ENCODE assay signal across 10 mouse cellular contexts in genomic region chr2:38352321-38353007, GRCm38 (mm10). TPM values are rescaled to one million over a fixed set of nuclear protein-coding genes. Genes with fewer than 3 reads are reported as not detected.
DNase-seq lines count a peak whose midpoint lies in the region; ATAC-seq and TF ChIP-seq lines count a peak whose summit lies in the region.
"Had no signal": no experiment of that assay in that cellular context is flagged by ENCODE, and none has a peak within 500 bp of the region (broad histone marks: within the 10 kb centered on the region; RNA-seq: fewer than 3 reads in every experiment).

No protein-coding gene starts in this region.

- peaks cover 46% of the 10 kb centered on the region for H3K27me3 ChIP-seq in liver, adult 2 months (ENCODE audit: control insufficient read depth, insufficient read depth, low read length)
- peaks cover 18% of the 10 kb centered on the region for H3K27me3 ChIP-seq in forebrain, embryonic 11.5 days (ENCODE audit: control insufficient read depth, insufficient read depth, low read length)
- H3K27me3 ChIP-seq in limb, embryonic 11.5 days (ENCODE audit: control insufficient read depth, insufficient read depth, low read length): peaks cover 44% of the 10 kb centered on the region
- H3K27me3 ChIP-seq in neural tube, embryonic 15.5 days (replicated peaks): peaks cover 93% of the 10 kb centered on the region
- H3K27me3 ChIP-seq: Patski had no signal

- no peak for TF ChIP-seq POLR2A in liver, adult 2 months (IDR thresholded peaks at IDR 0.05; ENCODE audit: extremely low read depth, insufficient read depth, low read length)

- H3K9ac ChIP-seq in liver, adult 2 months (ENCODE audit: low read depth, low read length): peak overlapping the region; percentile 57; the same call in 1 of the 2 replicates
- H3K9ac ChIP-seq in forebrain, embryonic 11.5 days (ENCODE audit: low read length): peak overlapping the region; percentile 99
- peak overlapping the region; percentile 86 for H3K9ac ChIP-seq in limb, embryonic 11.5 days (ENCODE audit: low read length)
- H3K9ac ChIP-seq in neural tube, embryonic 15.5 days (replicated peaks): no peak overlapping the region

- H3K4me1 ChIP-seq in liver, adult 2 months (ENCODE audit: control insufficient read depth, insufficient read depth, low read length): peaks cover 4% of the 10 kb centered on the region
- H3K4me1 ChIP-seq in forebrain, embryonic 11.5 days (replicated peaks; ENCODE audit: control insufficient read depth, insufficient read depth, low read length): peaks cover 13% of the 10 kb centered on the region
- H3K4me1 ChIP-seq in limb, embryonic 11.5 days (ENCODE audit: control insufficient read depth, insufficient read depth, low read length): peaks cover 36% of the 10 kb centered on the region
- peaks cover 54% of the 10 kb centered on the region for H3K4me1 ChIP-seq in neural tube, embryonic 15.5 days

- peak overlapping the region; percentile 85 for H3K4me2 ChIP-seq in forebrain, embryonic 11.5 days (ENCODE audit: low read depth, low read length, severe bottlenecking)
- H3K4me2 ChIP-seq in limb, embryonic 11.5 days (ENCODE audit: low read depth, severe bottlenecking): peak overlapping the region; percentile 89
- peak overlapping the region; percentile 79; the same call in 1 of the 2 replicates for H3K4me2 ChIP-seq in neural tube, embryonic 15.5 days

- no peak for DNase-seq in liver, adult 2 months (ENCODE audit: extremely low read depth, low read depth, low spot score)
- no peak for DNase-seq in liver
- peak; percentile 60 for DNase-seq in forebrain, embryonic 11.5 days (ENCODE audit: low spot score)
- peak; percentile 64 for DNase-seq in limb, embryonic 11.5 days (ENCODE audit: low spot score)
- DNase-seq in left cerebral cortex, adult 18-20 months (ENCODE audit: low spot score in 2 of 2): no peak
- no peak for DNase-seq in yolk sac, embryonic 10.5 days (ENCODE audit: low spot score)
- DNase-seq: lung, postnatal 36 days had no signal

- H3K36me3 ChIP-seq in liver, adult 2 months (ENCODE audit: control insufficient read depth, insufficient read depth, low read length): no peaks in the 10 kb centered on the region
- H3K36me3 ChIP-seq in forebrain, embryonic 11.5 days (ENCODE audit: control insufficient read depth, insufficient read depth, low read length): peaks cover 4% of the 10 kb centered on the region; the same call in 1 of the 2 replicates
- H3K36me3 ChIP-seq in limb, embryonic 11.5 days (ENCODE audit: control insufficient read depth, insufficient read depth, low read length): no peaks in the 10 kb centered on the region
- H3K36me3 ChIP-seq in neural tube, embryonic 15.5 days: no peaks in the 10 kb centered on the region

- no peak for TF ChIP-seq CTCF in liver, adult 2 months (IDR thresholded peaks at IDR 0.05; ENCODE audit: low read depth, low read length)

- no peaks in the 10 kb centered on the region for H3K79me2 ChIP-seq in liver, adult 2 months (ENCODE audit: control insufficient read depth, insufficient read depth, low read length)

- ATAC-seq in forebrain, embryonic 11.5 days (replicated peaks; ENCODE audit: low FRiP score): no peak
- ATAC-seq in limb, embryonic 11.5 days (ENCODE audit: insufficient number of reproducible peaks, low FRiP score, low TSS enrichment, low read depth): no peak
- no peak for ATAC-seq in neural tube, embryonic 15.5 days (ENCODE audit: low FRiP score)
- no peak for ATAC-seq in granulocyte monocyte progenitor cell, adult 5-6 weeks (replicated peaks; ENCODE audit: poor library complexity, severe bottlenecking)
- ATAC-seq: Patski had no signal

- no peaks in the 10 kb centered on the region for H3K9me3 ChIP-seq in forebrain, embryonic 11.5 days (ENCODE audit: control insufficient read depth, low read length)
- H3K9me3 ChIP-seq in limb, embryonic 11.5 days (ENCODE audit: control insufficient read depth, low read length): no peaks in the 10 kb centered on the region
- no peaks in the 10 kb centered on the region for H3K9me3 ChIP-seq in neural tube, embryonic 15.5 days (replicated peaks)

- 4% methylated on average over 21 of the region's 21 CpGs for WGBS in liver, adult 2 months
- WGBS in forebrain, embryonic 11.5 days: 1% methylated on average over 21 of the region's 21 CpGs
- WGBS in limb, embryonic 11.5 days: 1% methylated on average over 21 of the region's 21 CpGs
- 4% methylated on average over 21 of the region's 21 CpGs for WGBS in neural tube, embryonic 15.5 days

- H3K27ac ChIP-seq in liver, adult 2 months (replicated peaks; ENCODE audit: insufficient read depth, low read depth, low read length): no peak overlapping the region
- peak overlapping the region; percentile 97 for H3K27ac ChIP-seq in forebrain, embryonic 11.5 days (ENCODE audit: low read depth, low read length)
- peak overlapping the region; percentile 88 for H3K27ac ChIP-seq in limb, embryonic 11.5 days (replicated peaks; ENCODE audit: low read depth, low read length)
- no peak overlapping the region for H3K27ac ChIP-seq in neural tube, embryonic 15.5 days (replicated peaks)

- H3K4me3 ChIP-seq in liver, adult 2 months (ENCODE audit: insufficient read depth, low read depth, low read length): peak overlapping the region; percentile 54
- peak overlapping the region; percentile 93 for H3K4me3 ChIP-seq in forebrain, embryonic 11.5 days (ENCODE audit: low read depth, low read length)
- H3K4me3 ChIP-seq in limb, embryonic 11.5 days (ENCODE audit: low read depth, low read length): peak overlapping the region; percentile 63
- peak overlapping the region; percentile 44 for H3K4me3 ChIP-seq in neural tube, embryonic 15.5 days (replicated peaks)

RNA-seq across cellular contexts. Expression of gene Lhx2, which starts 13.4 kb away (rescaled TPM):
- 1.3 and 3.6 TPM in 2 replicates for total RNA-seq in liver, adult 2 months (2014; rRNA removed)
- 4.6 and 5.4 TPM in 2 replicates for polyA plus RNA-seq in liver, adult 2 months (2012; rRNA removed)
- 175 and 195 TPM in 2 replicates for polyA plus RNA-seq in forebrain, embryonic 11.5 days (2014; fragmentation: Nextera tagmentation; extraction: Ambion mirVana)
- polyA plus RNA-seq in limb, embryonic 11.5 days (2014; fragmentation: Nextera tagmentation; extraction: Ambion mirVana): 29.0 and 31.2 TPM in 2 replicates
- polyA plus RNA-seq in neural tube, embryonic 15.5 days (2015; fragmentation: Nextera tagmentation; extraction: Ambion mirVana): 1.6 and 3.0 TPM in 2 replicates
- not detected in 2 replicates for total RNA-seq in granulocyte monocyte progenitor cell, adult 5-6 weeks (2014; fragmentation: Nextera tagmentation)
- total RNA-seq in granulocyte monocyte progenitor cell, adult 5-6 weeks (2017): not detected in 2 replicates
- 10 to 100 TPM; 82.2 to 89.2 TPM for total RNA-seq in left cerebral cortex, adult 18-20 months (2021)

Comparison
In these comparisons a context has a peak if more than half of its experiments do, and no peak if none do; other contexts are left out.
1. DNase-seq: peak in forebrain, embryonic 11.5 days (single experiment) and limb, embryonic 11.5 days (single experiment); none in liver, adult 2 months (single experiment), liver (single experiment), left cerebral cortex, adult 18-20 months (0 of 2) and yolk sac, embryonic 10.5 days (single experiment).
2. H3K27ac ChIP-seq: peak in forebrain, embryonic 11.5 days (single experiment) and limb, embryonic 11.5 days (single experiment); none in liver, adult 2 months (single experiment) and neural tube, embryonic 15.5 days (single experiment).
3. Peak in every context shown above with its lines, with median percentiles within 50 percentile points of each other: H3K4me3 ChIP-seq and H3K4me2 ChIP-seq.